Mouse (Mus musculus) liver, embryonic 14.5 days (tissue): ENCODE results near the gene Cox7c. TPM values are rescaled to one million over a fixed set of nuclear protein-coding genes. Genes with fewer than 3 reads are reported as not detected.
A peak's percentile ranks its signal among the peaks of the same experiment; 100 is the strongest.
"Not testable (repeated sequence)": the region's sequence is repeated elsewhere in the genome, so short reads cannot be mapped to it uniquely, and the experiment has no call there.

Source experiments
- ATAC-seq: fragments of 200-750 bp; cut with Nextera tagmentation; 2 replicates; pipeline ENCODE4 v1.8.0; 2017; ENCODE audit warnings: moderate number of reproducible peaks, mild to moderate bottlenecking, moderate library complexity; ENCODE audit not compliant: insufficient read depth
- DNase-seq, 3 experiments: peaks; one replicate each; pipeline ENCODE4 v3.0.0-alpha.2; 2012 to 2013; ENCODE audit warnings: low read depth in 3 of 3, low spot score in 3 of 3
- H3K27ac ChIP-seq: fragments of 300-500 bp; sonication (generic); 2 replicates; pipeline ENCODE4 v1.5.1; 2014; ENCODE audit warnings: moderate library complexity, mild to moderate bottlenecking, control low read depth, inconsistent platforms
- H3K27me3 ChIP-seq: fragments of 300-500 bp; sonication (generic); 2 replicates; pipeline ENCODE4 v1.6.1; 2014; ENCODE audit warnings: mild to moderate bottlenecking, low read length, moderate library complexity; ENCODE audit not compliant: control insufficient read depth, insufficient read depth
- H3K36me3 ChIP-seq: fragments of 300-500 bp; sonication (generic); replicated peaks from 2 replicates; pipeline ENCODE4 v1.6.1; 2014; ENCODE audit warnings: low read depth; ENCODE audit not compliant: control insufficient read depth, insufficient read depth
- H3K4me1 ChIP-seq, 2 experiments: fragments of 200-500 bp in 1 of 2; fragments of 300-500 bp in 1 of 2; sonication (generic) in 1 of 2; replicated peaks; 2 replicates each; pipeline ENCODE4 v1.6.1; 2012 to 2014; ENCODE audit warnings: antibody characterized with exemption in 1 of 2, inconsistent platforms in 1 of 2, low read length in 1 of 2; ENCODE audit not compliant: control insufficient read depth in 2 of 2, insufficient read depth in 2 of 2
- H3K4me2 ChIP-seq: fragments of 300-500 bp; sonication (generic); 2 replicates; pipeline ENCODE4 v1.6.1; 2014; ENCODE audit warnings: low read depth, mild to moderate bottlenecking, control low read depth, moderate library complexity
- H3K4me3 ChIP-seq, 2 experiments: fragments of 200-500 bp in 1 of 2; fragments of 300-500 bp in 1 of 2; sonication (generic) in 1 of 2; 2 replicates each; pipeline ENCODE4 v1.5.1; 2012 to 2014; ENCODE audit warnings: low read depth in 2 of 2, low read length in 2 of 2, mild to moderate bottlenecking in 2 of 2, control low read depth in 1 of 2, inconsistent platforms in 1 of 2, moderate library complexity in 1 of 2; ENCODE audit not compliant: insufficient read depth in 1 of 2
- H3K9ac ChIP-seq: fragments of 300-500 bp; sonication (generic); replicated peaks from 2 replicates; pipeline ENCODE4 v1.6.1; 2014; ENCODE audit warnings: mild to moderate bottlenecking, control low read depth, moderate library complexity
- H3K9me3 ChIP-seq: fragments of 300-500 bp; sonication (generic); 2 replicates; pipeline ENCODE4 v1.6.1; 2016; ENCODE audit warnings: low read length, mixed read lengths; ENCODE audit not compliant: control insufficient read depth
- CTCF ChIP-seq: IDR thresholded peaks from 2 replicates; pipeline ENCODE4 v1.5.1; 2016; ENCODE audit warnings: antibody characterized with exemption, low read depth, control low read depth
- EP300 ChIP-seq: IDR thresholded peaks from 2 replicates; pipeline ENCODE4 v1.6.1; 2016; ENCODE audit warnings: antibody characterized with exemption, low read depth
- WGBS: fragments of 180-500 bp; shearing (Covaris S2); extraction: QIAGEN DNeasy Blood & Tissue Kit; methylation state at CpG from one replicate; pipeline ENCODE4 v1.1.7; 2014; ENCODE audit not compliant: insufficient replicate concordance; 5-methylcytosine and 5-hydroxymethylcytosine counted together
- polyA plus RNA-seq, 2 experiments: library from polyadenylated mRNA; depleted of rRNA in 1 of 2; stranded (reverse) in 1 of 2; unstranded in 1 of 2; fragments of >200 nt; fragmentation: Nextera tagmentation in 1 of 2; extraction: Ambion mirVana in 1 of 2; gene quantifications; 2 replicates each; pipeline versions ENCODE4 v1.2.1 to v1.2.3; 2012 to 2014

The Cox7c gene
- polyA plus RNA-seq (2012; rRNA removed) (356 and 466 TPM in 2 replicates), polyA plus RNA-seq (2014; fragmentation: Nextera tagmentation; extraction: Ambion mirVana) (497 and 520 TPM in 2 replicates)

DNA sequence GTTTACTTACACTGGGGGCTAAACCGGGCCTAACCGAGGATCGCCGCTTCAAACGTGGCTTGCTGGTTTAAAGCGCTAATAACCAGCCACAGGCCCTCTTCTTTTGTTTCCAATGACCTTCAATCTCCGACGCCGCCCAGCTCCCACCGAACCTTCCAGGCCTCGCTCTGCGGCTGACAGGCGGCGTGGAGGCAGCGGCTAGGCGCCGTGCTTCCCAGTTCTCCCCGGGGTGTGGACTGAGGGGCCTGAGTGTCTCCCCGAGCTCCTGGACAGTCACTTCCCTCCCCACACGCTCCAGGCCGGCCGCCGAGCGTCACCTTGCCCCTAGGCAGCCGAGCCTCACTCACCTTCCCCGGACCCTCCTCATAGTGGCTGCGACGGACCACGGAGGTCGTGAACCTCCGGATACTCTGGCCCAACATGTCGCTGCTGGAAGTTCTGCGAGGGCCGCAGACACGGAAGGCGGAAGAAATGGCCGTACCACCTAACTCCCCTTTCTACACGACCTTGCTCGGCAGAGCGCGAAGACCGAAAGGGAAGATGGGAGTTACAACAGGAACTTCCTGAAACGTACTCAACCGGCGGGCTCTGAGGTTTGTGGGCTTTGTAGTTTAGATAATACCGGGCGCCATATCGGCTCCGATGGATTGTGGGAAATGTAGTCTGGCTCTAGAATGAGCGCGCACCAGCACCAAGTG lies at the start of gene Cox7c:
TSS of gene Cox7c (minus strand) at position 651 of the 698 bp plus-strand sequence.
- no peaks in the 10 kb centered on the region for H3K27me3 ChIP-seq
- peak within 1 kb of the TSS; percentile 87 to 93 for H3K4me3 ChIP-seq
- peak within 1 kb of the TSS; percentile 98 for H3K9ac ChIP-seq
- H3K36me3 ChIP-seq, result peaks cover 8% of the 10 kb centered on the region
- H3K9me3 ChIP-seq, result no peaks in the 10 kb centered on the region
- H3K4me1 ChIP-seq, result no peaks in the 10 kb centered on the region
- peak within 1 kb of the TSS; percentile 68 for H3K27ac ChIP-seq
- TF ChIP-seq CTCF (no peak), EP300 (no peak)
- peak within 1 kb of the TSS; percentile 75 for H3K4me2 ChIP-seq
- DNase-seq (peak; percentile 80 to 85 (median 81)), ATAC-seq (peak; percentile 98)
- under 1% methylated on average over 50 of the region's 51 CpGs for WGBS

- no peak overlapping the region for H3K27ac ChIP-seq
- 42% methylated on average over 3 of the region's 3 CpGs for WGBS
- ATAC-seq, result no peak
- DNase-seq, result no peak
- H3K4me2 ChIP-seq, result no peak overlapping the region
- no peaks in the 10 kb centered on the region for H3K9me3 ChIP-seq
- no peaks in the 10 kb centered on the region for H3K4me1 ChIP-seq
- H3K27me3 ChIP-seq, result no peaks in the 10 kb centered on the region
- TF ChIP-seq CTCF (no peak), EP300 (no peak)
- no peak overlapping the region for H3K4me3 ChIP-seq
- H3K9ac ChIP-seq, result no peak overlapping the region
- H3K36me3 ChIP-seq, result no peaks in the 10 kb centered on the region
Observed at GRCm38 (mm10) chr13:86068011-86068724, 21.5 kb upstream of the Cox7c start.

- no peak for ATAC-seq
- H3K27ac ChIP-seq, result no peak overlapping the region
- no peak overlapping the region for H3K9ac ChIP-seq
- DNase-seq, result no peak
- no peaks in the 10 kb centered on the region for H3K4me1 ChIP-seq
- no peak overlapping the region for H3K4me3 ChIP-seq
- no peaks in the 10 kb centered on the region for H3K27me3 ChIP-seq
- H3K4me2 ChIP-seq, result no peak overlapping the region
- no peaks in the 10 kb centered on the region for H3K9me3 ChIP-seq
- H3K36me3 ChIP-seq, result no peaks in the 10 kb centered on the region
- TF ChIP-seq CTCF (no peak), EP300 (no peak)
Observed at GRCm38 (mm10) chr13:86067508-86067907, 20.8 kb upstream of the Cox7c start.

DNA sequence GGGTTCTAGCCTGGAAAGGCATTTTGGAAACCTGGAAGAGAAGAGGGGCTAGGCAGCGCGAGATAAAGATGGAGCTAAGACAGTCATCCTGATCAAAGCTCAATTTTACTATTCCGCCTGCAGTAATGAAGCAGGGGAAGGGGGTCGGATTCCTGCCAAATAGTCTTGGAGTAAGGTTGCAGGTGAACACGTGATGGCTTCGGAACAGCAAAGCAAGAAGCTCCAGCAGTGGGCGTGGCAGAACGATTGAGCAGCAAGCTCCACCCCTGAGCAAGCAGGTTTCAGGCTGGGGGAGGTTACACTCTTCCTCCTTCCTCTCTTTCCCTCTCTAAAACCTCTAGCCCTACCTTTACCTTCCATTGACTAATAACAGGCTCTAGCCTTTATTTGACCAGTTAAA lies 7.4 kb upstream of the Cox7c start:
- DNase-seq, ATAC-seq, H3K9ac ChIP-seq, H3K4me2 ChIP-seq, H3K36me3 ChIP-seq, H3K4me1 ChIP-seq, H3K4me3 ChIP-seq, H3K27ac ChIP-seq, H3K27me3 ChIP-seq, H3K9me3 ChIP-seq: not testable (repeated sequence)
- WGBS, result 21% methylated on average over 8 of the region's 8 CpGs

- H3K9me3 ChIP-seq, result no peaks in the 10 kb centered on the region
- WGBS, result 60% methylated on average over 7 of the region's 7 CpGs
- no peak overlapping the region for H3K4me3 ChIP-seq
- no peak overlapping the region for H3K9ac ChIP-seq
- no peak for ATAC-seq
- no peak overlapping the region for H3K4me2 ChIP-seq
- H3K27ac ChIP-seq, result no peak overlapping the region
- no peaks in the 10 kb centered on the region for H3K4me1 ChIP-seq
- TF ChIP-seq EP300 (no peak), CTCF (no peak)
- no peak for DNase-seq
- H3K27me3 ChIP-seq, result no peaks in the 10 kb centered on the region
- H3K36me3 ChIP-seq, result no peaks in the 10 kb centered on the region
Observed at GRCm38 (mm10) chr13:86004907-86005675, 41.6 kb downstream of the Cox7c start.
